Comparison of ENCODE assay signal across 11 mouse cellular contexts in the genomic region with DNA sequence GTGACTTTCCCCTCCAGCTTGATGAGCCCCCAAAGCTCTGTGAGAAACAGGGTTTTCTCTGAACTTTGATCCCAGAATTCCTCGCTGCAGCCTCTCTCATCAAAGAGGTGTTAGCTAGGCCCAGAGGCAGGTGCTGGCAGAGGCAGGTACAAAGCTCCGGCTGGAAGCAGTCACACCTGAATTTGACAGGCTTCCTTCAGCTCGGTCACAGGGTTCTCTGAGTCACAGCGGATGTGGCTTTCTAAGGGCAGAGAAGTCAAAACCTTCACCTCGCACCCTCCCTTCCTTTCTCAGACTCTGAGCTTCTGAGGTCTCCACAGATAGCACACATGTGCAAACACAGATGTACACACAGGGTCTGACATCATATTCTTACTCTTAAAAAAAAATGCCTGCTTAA.
DNase-seq lines count a peak whose midpoint lies in the region; ATAC-seq lines count a peak whose summit lies in the region.
"Had no signal": no experiment of that assay in that cellular context is flagged by ENCODE, and none has a peak within 500 bp of the region (broad histone marks: within the 10 kb centered on the region; RNA-seq: fewer than 3 reads in every experiment).

No protein-coding gene starts in this region.

- H3K4me2 ChIP-seq in heart, embryonic 16.5 days (ENCODE audit: low read depth, low read length): no peak overlapping the region
- no peak overlapping the region for H3K4me2 ChIP-seq in stomach, embryonic 16.5 days (ENCODE audit: low read depth, low read length)

- H3K9ac ChIP-seq in heart, embryonic 16.5 days (ENCODE audit: low read length): no peak overlapping the region
- H3K9ac ChIP-seq in stomach, embryonic 16.5 days (ENCODE audit: low read length): no peak overlapping the region
- H3K9ac ChIP-seq: liver, embryonic 14.5 days had no signal

- no peaks in the 10 kb centered on the region for H3K27me3 ChIP-seq in heart, embryonic 16.5 days (ENCODE audit: control insufficient read depth, insufficient read depth, low read length)
- no peaks in the 10 kb centered on the region for H3K27me3 ChIP-seq in stomach, embryonic 16.5 days (ENCODE audit: control insufficient read depth, insufficient read depth, low read length)

- WGBS in heart, embryonic 16.5 days: 68% methylated on average over 5 of the region's 5 CpGs
- WGBS in stomach, embryonic 16.5 days: 58% methylated on average over 5 of the region's 5 CpGs

- peaks cover 11% of the 10 kb centered on the region for H3K4me1 ChIP-seq in heart, embryonic 16.5 days (ENCODE audit: control insufficient read depth, insufficient read depth, low read length)
- H3K4me1 ChIP-seq in stomach, embryonic 16.5 days (ENCODE audit: control insufficient read depth, insufficient read depth, low read length): peaks cover 20% of the 10 kb centered on the region

- intact Hi-C loops in heart, postnatal 36 days (cut with DNase I): loop anchor here (2.0 kb wide), 1 partner anchor 33 kb away; no protein-coding TSS in a partner anchor

- no peaks in the 10 kb centered on the region for H3K9me3 ChIP-seq in heart, embryonic 16.5 days (replicated peaks; ENCODE audit: control insufficient read depth, low read length)
- no peaks in the 10 kb centered on the region for H3K9me3 ChIP-seq in stomach, embryonic 16.5 days (replicated peaks; ENCODE audit: control insufficient read depth, low read length)

- no peak for DNase-seq in heart, postnatal 36 days
- peak; percentile 83 for DNase-seq in CD8-positive naive resting alpha-beta T cell, adult 2 months (ENCODE audit: low read depth in 2 of 2, low spot score in 2 of 2)
- peak; percentile 42 to 75 for DNase-seq in kidney, postnatal 25 days
- no peak for DNase-seq in adrenal gland, postnatal 10 days
- DNase-seq in cerebellum, postnatal 25 days: no peak
- no peak for DNase-seq in heart, adult 8-10 months (ENCODE audit: low spot score)
- DNase-seq: cerebellum, postnatal 14 days; heart, postnatal 10 days had no signal

- peaks cover 9% of the 10 kb centered on the region for H3K36me3 ChIP-seq in heart, embryonic 16.5 days (ENCODE audit: control insufficient read depth, insufficient read depth)
- no peaks in the 10 kb centered on the region for H3K36me3 ChIP-seq in stomach, embryonic 16.5 days (ENCODE audit: control insufficient read depth, insufficient read depth, low read length)

- ATAC-seq in heart, embryonic 16.5 days (replicated peaks; ENCODE audit: extremely low read depth, insufficient read depth, low FRiP score): peak; percentile 26; the same call in 1 of the 2 replicates
- ATAC-seq in stomach, embryonic 16.5 days (ENCODE audit: insufficient read depth, low FRiP score): no peak; the same call in 1 of the 2 replicates

- no peak overlapping the region for H3K4me3 ChIP-seq in heart, embryonic 16.5 days (ENCODE audit: low read length)
- no peak overlapping the region for H3K4me3 ChIP-seq in stomach, embryonic 16.5 days (replicated peaks; ENCODE audit: low read length)

- peak overlapping the region; percentile 9; the same call in 1 of the 2 replicates for H3K27ac ChIP-seq in heart, embryonic 16.5 days (ENCODE audit: low read length)
- peak overlapping the region; percentile 75 for H3K27ac ChIP-seq in stomach, embryonic 16.5 days (ENCODE audit: low read length)
- H3K27ac ChIP-seq: liver, embryonic 14.5 days had no signal

Comparison
In these comparisons a context has a peak if more than half of its experiments do, and no peak if none do; other contexts are left out.
1. DNase-seq: peak in CD8-positive naive resting alpha-beta T cell, adult 2 months (2 of 2) and kidney, postnatal 25 days (2 of 2); none in heart, postnatal 36 days (0 of 2), adrenal gland, postnatal 10 days (single experiment), cerebellum, postnatal 25 days (0 of 2) and heart, adult 8-10 months (single experiment).